Comparison of ENCODE assay signal across 9 mouse cellular contexts in genomic region chr5:73650365-73650964, GRCm38 (mm10). TPM values are rescaled to one million over a fixed set of nuclear protein-coding genes. Genes with fewer than 3 reads are reported as not detected.
DNase-seq lines count a peak whose midpoint lies in the region; ATAC-seq and TF ChIP-seq lines count a peak whose summit lies in the region.
"Had no signal": no experiment of that assay in that cellular context is flagged by ENCODE, and none has a peak within 500 bp of the region (broad histone marks: within the 10 kb centered on the region; RNA-seq: fewer than 3 reads in every experiment).

No protein-coding gene starts in this region.

- no peaks in the 10 kb centered on the region for H3K36me3 ChIP-seq in erythroblast, embryonic 14.5 days (ENCODE audit: control insufficient read depth)
- H3K36me3 ChIP-seq in hindbrain, embryonic 12.5 days = no peaks in the 10 kb centered on the region
- no peaks in the 10 kb centered on the region for H3K36me3 ChIP-seq in liver, embryonic 15.5 days (replicated peaks)
- no peaks in the 10 kb centered on the region for H3K36me3 ChIP-seq in stomach, embryonic 14.5 days (ENCODE audit: control insufficient read depth, insufficient read depth, low read length)

- H3K4me2 ChIP-seq in hindbrain, embryonic 12.5 days (replicated peaks) = peak overlapping the region; percentile 75
- H3K4me2 ChIP-seq in liver, embryonic 15.5 days = peak overlapping the region; percentile 76
- peak overlapping the region; percentile 98 for H3K4me2 ChIP-seq in stomach, embryonic 14.5 days (replicated peaks; ENCODE audit: low read depth, low read length)

- DNase-seq in brain, embryonic 14.5 days (ENCODE audit: low read depth) = peak; percentile 35
- DNase-seq in spleen, adult 12 weeks (ENCODE audit: low spot score) = no peak
- no peak for DNase-seq in layer of hippocampus, postnatal 36 days

- H3K9me3 ChIP-seq in erythroblast, embryonic 14.5 days (ENCODE audit: control insufficient read depth, low read length) = peaks cover 4% of the 10 kb centered on the region; the same call in 1 of the 2 replicates
- H3K9me3 ChIP-seq in hindbrain, embryonic 12.5 days (replicated peaks) = no peaks in the 10 kb centered on the region
- H3K9me3 ChIP-seq in liver, embryonic 15.5 days (replicated peaks) = no peaks in the 10 kb centered on the region
- H3K9me3 ChIP-seq in stomach, embryonic 14.5 days (ENCODE audit: control insufficient read depth, low read depth, low read length) = no peaks in the 10 kb centered on the region

- peak overlapping the region; percentile 12 for H3K4me3 ChIP-seq in erythroblast, embryonic 14.5 days (replicated peaks)
- H3K4me3 ChIP-seq in hindbrain, embryonic 12.5 days = peak overlapping the region; percentile 41
- H3K4me3 ChIP-seq in liver, embryonic 15.5 days (replicated peaks) = peak overlapping the region; percentile 49
- H3K4me3 ChIP-seq in stomach, embryonic 14.5 days (ENCODE audit: low read depth, low read length) = peak overlapping the region; percentile 54

- under 1% methylated on average over 15 of the region's 15 CpGs for WGBS in hindbrain, embryonic 12.5 days
- under 1% methylated on average over 15 of the region's 15 CpGs for WGBS in liver, embryonic 15.5 days (ENCODE audit: insufficient replicate concordance)
- under 1% methylated on average over 15 of the region's 15 CpGs for WGBS in stomach, embryonic 14.5 days

- TF ChIP-seq POLR2A in brain, embryonic 14.5 days (IDR thresholded peaks at IDR 0.05; ENCODE audit: borderline replicate concordance, extremely low read depth, insufficient read depth, insufficient read length, poor library complexity, severe bottlenecking) = no peak

- TF ChIP-seq CTCF in brain, embryonic 14.5 days (IDR thresholded peaks at IDR 0.05; ENCODE audit: borderline replicate concordance, extremely low read depth, insufficient read depth, insufficient read length) = no peak

- peaks cover 8% of the 10 kb centered on the region for H3K4me1 ChIP-seq in erythroblast, embryonic 14.5 days (ENCODE audit: control insufficient read depth)
- H3K4me1 ChIP-seq in hindbrain, embryonic 12.5 days = peaks cover 33% of the 10 kb centered on the region
- H3K4me1 ChIP-seq in liver, embryonic 15.5 days (replicated peaks) = peaks cover 18% of the 10 kb centered on the region
- peaks cover 12% of the 10 kb centered on the region; the same call in 1 of the 2 replicates for H3K4me1 ChIP-seq in stomach, embryonic 14.5 days (ENCODE audit: control insufficient read depth, insufficient read depth, low read length)

- no peak overlapping the region for H3K27ac ChIP-seq in hindbrain, embryonic 12.5 days
- no peak overlapping the region for H3K27ac ChIP-seq in liver, embryonic 15.5 days (replicated peaks)
- no peak overlapping the region for H3K27ac ChIP-seq in stomach, embryonic 14.5 days (ENCODE audit: low read length)

- peaks cover 95% of the 10 kb centered on the region for H3K27me3 ChIP-seq in erythroblast, embryonic 14.5 days (ENCODE audit: control insufficient read depth)
- H3K27me3 ChIP-seq in hindbrain, embryonic 12.5 days = peaks cover 57% of the 10 kb centered on the region
- H3K27me3 ChIP-seq in liver, embryonic 15.5 days = peaks cover 96% of the 10 kb centered on the region
- H3K27me3 ChIP-seq in stomach, embryonic 14.5 days (ENCODE audit: control insufficient read depth, insufficient read depth, low read length) = peaks cover 34% of the 10 kb centered on the region

- H3K9ac ChIP-seq in hindbrain, embryonic 12.5 days = peak overlapping the region; percentile 19; the same call in 1 of the 2 replicates
- H3K9ac ChIP-seq in liver, embryonic 15.5 days = no peak overlapping the region
- peak overlapping the region; percentile 36; the same call in 1 of the 2 replicates for H3K9ac ChIP-seq in stomach, embryonic 14.5 days (replicated peaks; ENCODE audit: low read depth, low read length)

- no peak for ATAC-seq in erythroblast, adult 5-6 weeks (replicated peaks; ENCODE audit: low FRiP score, poor library complexity, severe bottlenecking)
- ATAC-seq in hindbrain, embryonic 12.5 days (ENCODE audit: low FRiP score) = no peak
- no peak for ATAC-seq in liver, embryonic 15.5 days (ENCODE audit: insufficient read depth)
- no peak for ATAC-seq in stomach, embryonic 14.5 days (ENCODE audit: insufficient number of reproducible peaks, insufficient read depth, low FRiP score, low read depth)

RNA-seq across cellular contexts. Expression of gene Spata18, which starts 0.7 kb away (rescaled TPM):
- not detected in 2 replicates for polyA plus RNA-seq in erythroblast, embryonic 14.5 days (2012)
- not detected in 2 replicates for total RNA-seq in erythroblast, adult 5-6 weeks (2015; ENCODE audit: low replicate concordance)
- not detected in 2 replicates for total RNA-seq in erythroblast, adult 5-6 weeks (2017; ENCODE audit: low replicate concordance)
- polyA plus RNA-seq in brain, embryonic 14.5 days (2012; rRNA removed) = 0.58 and 1.7 TPM in 2 replicates
- 0.90 and 1.1 TPM in 2 replicates for polyA plus RNA-seq in hindbrain, embryonic 12.5 days (2016; fragmentation: Nextera tagmentation; extraction: Ambion mirVana)
- polyA plus RNA-seq in liver, embryonic 15.5 days (2015; fragmentation: Nextera tagmentation; extraction: Ambion mirVana) = not detected in 2 replicates
- polyA plus RNA-seq in stomach, embryonic 14.5 days (2014; fragmentation: Nextera tagmentation; extraction: Ambion mirVana) = 0.21 and 0.36 TPM in 2 replicates
- total RNA-seq in layer of hippocampus, postnatal 36 days (2021) = 1 to 10 TPM in 1 of 2 experiments, under 1 TPM in 1; 0.45 to 1.2 TPM
- total RNA-seq: hematopoietic stem cell, adult 5-6 weeks had no signal

RNA-seq across cellular contexts. Expression of gene Sgcb, which starts 2.9 kb away (rescaled TPM):
- 0.03 TPM in 1 of 2 replicates, not detected in the other for polyA plus RNA-seq in erythroblast, embryonic 14.5 days (2012)
- 0.19 and 0.42 TPM in 2 replicates for total RNA-seq in erythroblast, adult 5-6 weeks (2015; ENCODE audit: low replicate concordance)
- 0.17 and 0.28 TPM in 2 replicates for total RNA-seq in erythroblast, adult 5-6 weeks (2017; ENCODE audit: low replicate concordance)
- polyA plus RNA-seq in brain, embryonic 14.5 days (2012; rRNA removed) = 18.3 and 20.6 TPM in 2 replicates
- 26.5 and 29.1 TPM in 2 replicates for polyA plus RNA-seq in hindbrain, embryonic 12.5 days (2016; fragmentation: Nextera tagmentation; extraction: Ambion mirVana)
- polyA plus RNA-seq in liver, embryonic 15.5 days (2015; fragmentation: Nextera tagmentation; extraction: Ambion mirVana) = 2.5 and 2.9 TPM in 2 replicates
- polyA plus RNA-seq in stomach, embryonic 14.5 days (2014; fragmentation: Nextera tagmentation; extraction: Ambion mirVana) = 30.6 and 32.1 TPM in 2 replicates
- 10 to 100 TPM; 48.7 to 51.7 TPM for total RNA-seq in layer of hippocampus, postnatal 36 days (2021)

RNA-seq across cellular contexts. Expression of gene Lrrc66, which starts 18.1 kb away (rescaled TPM):
- not detected in 2 replicates for polyA plus RNA-seq in erythroblast, embryonic 14.5 days (2012)
- total RNA-seq in erythroblast, adult 5-6 weeks (2015; ENCODE audit: low replicate concordance) = not detected in 2 replicates
- 0.43 TPM in 1 of 2 replicates, not detected in the other for total RNA-seq in erythroblast, adult 5-6 weeks (2017; ENCODE audit: low replicate concordance)
- polyA plus RNA-seq in brain, embryonic 14.5 days (2012; rRNA removed) = 0.04 and 0.05 TPM in 2 replicates
- not detected in 2 replicates for polyA plus RNA-seq in hindbrain, embryonic 12.5 days (2016; fragmentation: Nextera tagmentation; extraction: Ambion mirVana)
- polyA plus RNA-seq in liver, embryonic 15.5 days (2015; fragmentation: Nextera tagmentation; extraction: Ambion mirVana) = 0.03 TPM in 2 replicates
- 0.82 TPM in 1 of 2 replicates, not detected in the other for polyA plus RNA-seq in stomach, embryonic 14.5 days (2014; fragmentation: Nextera tagmentation; extraction: Ambion mirVana)
- total RNA-seq in layer of hippocampus, postnatal 36 days (2021) = not detected
